Mouse (Mus musculus) MEL (cell line): Measurements from ENCODE around the gene Ms4a18. TPM values are rescaled to one million over a fixed set of nuclear protein-coding genes. Genes with fewer than 3 reads are reported as not detected.

Experiments used
- DNase-seq: peaks from one replicate; pipeline ENCODE4 v3.0.0; 2011; ENCODE audit warnings: low read depth, low spot score
- H3K27ac ChIP-seq: 2 replicates; pipeline ENCODE4 v1.5.1; 2012; ENCODE audit warnings: low read depth, mild to moderate bottlenecking, control low read depth, low read length, moderate library complexity; ENCODE audit not compliant: control insufficient read depth
- H3K27me3 ChIP-seq, 2 experiments: fragments of 150-350 bp in 1 of 2; sonication (generic) in 1 of 2; 2 replicates each; pipeline ENCODE4 v1.6.1; 2012; ENCODE audit warnings: low read length in 2 of 2, mild to moderate bottlenecking in 2 of 2, improper control_type of control experiment in 1 of 2, moderate library complexity in 1 of 2; ENCODE audit not compliant: insufficient read depth in 2 of 2, control insufficient read depth in 1 of 2
- H3K36me3 ChIP-seq, 2 experiments: 2 replicates each; pipeline ENCODE4 v1.6.1; 2012 to 2014; ENCODE audit warnings: low read length in 2 of 2, improper control_type of control experiment in 1 of 2, inconsistent platforms in 1 of 2, mild to moderate bottlenecking in 1 of 2; ENCODE audit not compliant: insufficient read depth in 2 of 2, control insufficient read depth in 1 of 2
- H3K4me1 ChIP-seq, 2 experiments: fragments of 150-350 bp in 1 of 2; sonication (generic) in 1 of 2; 2 replicates each; pipeline ENCODE4 v1.6.1; 2012; ENCODE audit warnings: low read length in 2 of 2, improper control_type of control experiment in 1 of 2, mild to moderate bottlenecking in 1 of 2; ENCODE audit not compliant: insufficient read depth in 2 of 2, control insufficient read depth in 1 of 2
- H3K4me3 ChIP-seq, 2 experiments: fragments of 150-350 bp in 1 of 2; sonication (generic) in 1 of 2; 2 replicates each; pipeline ENCODE4 v1.5.1; 2012; ENCODE audit warnings: low read depth in 2 of 2, low read length in 2 of 2, mild to moderate bottlenecking in 2 of 2, moderate library complexity in 2 of 2, control low read depth in 1 of 2, improper control_type of control experiment in 1 of 2; ENCODE audit not compliant: control insufficient read depth in 1 of 2, insufficient read depth in 1 of 2
- H3K79me2 ChIP-seq: 2 replicates; pipeline ENCODE4 v1.6.1; 2012; ENCODE audit warnings: mild to moderate bottlenecking, low read length, moderate library complexity; ENCODE audit not compliant: control insufficient read depth, poor library complexity, insufficient read depth
- H3K9ac ChIP-seq: 2 replicates; pipeline ENCODE4 v1.6.1; 2012; ENCODE audit warnings: low read depth, mild to moderate bottlenecking, control low read depth, low read length, moderate library complexity; ENCODE audit not compliant: control insufficient read depth, poor library complexity, severe bottlenecking
- H3K9me3 ChIP-seq: fragments of 150-350 bp; sonication (generic); replicated peaks from 2 replicates; pipeline ENCODE4 v1.6.1; 2012; ENCODE audit warnings: mild to moderate bottlenecking, low read length, improper control_type of control experiment, moderate library complexity; ENCODE audit not compliant: insufficient read depth
- BHLHE40 ChIP-seq: IDR thresholded peaks from 2 replicates; pipeline ENCODE4 v1.6.1; 2012; ENCODE audit warnings: low read depth, mild to moderate bottlenecking, inconsistent platforms, low read length, improper control_type of control experiment, borderline replicate concordance
- CHD2 ChIP-seq: IDR thresholded peaks from 2 replicates; pipeline ENCODE4 v1.6.1; 2011; ENCODE audit warnings: low read length, improper control_type of control experiment
- CTCF ChIP-seq, 3 experiments: IDR thresholded peaks in 2 of 3; conservative IDR thresholded peaks in 1 of 3; 2 replicates each; pipeline ENCODE4 v1.5.1; 2011 to 2012; ENCODE audit warnings: low read length in 3 of 3, low read depth in 2 of 3, mild to moderate bottlenecking in 2 of 3, improper control_type of control experiment in 1 of 3, inconsistent platforms in 1 of 3, mixed read lengths in 1 of 3, moderate library complexity in 1 of 3; ENCODE audit not compliant: control insufficient read depth in 1 of 3, insufficient read depth in 1 of 3, poor library complexity in 1 of 3, severe bottlenecking in 1 of 3
- ELF1 ChIP-seq: IDR thresholded peaks from 2 replicates; pipeline ENCODE4 v1.6.1; 2014; ENCODE audit warnings: low read depth, mild to moderate bottlenecking, inconsistent platforms, low read length, improper control_type of control experiment, moderate library complexity
- NELFE ChIP-seq: IDR thresholded peaks from 2 replicates; pipeline ENCODE4 v1.6.1; 2011; ENCODE audit warnings: low read depth, low read length, improper control_type of control experiment
- RCOR1 ChIP-seq: IDR thresholded peaks from 2 replicates; pipeline ENCODE4 v1.6.1; 2012; ENCODE audit warnings: low read depth, mild to moderate bottlenecking, inconsistent platforms, low read length, improper control_type of control experiment
- SIN3A ChIP-seq: IDR thresholded peaks from 2 replicates; pipeline ENCODE4 v1.6.1; 2012; ENCODE audit warnings: low read length, improper control_type of control experiment, inconsistent platforms
- SMC3 ChIP-seq: IDR thresholded peaks from 2 replicates; pipeline ENCODE4 v1.6.1; 2011; ENCODE audit warnings: low read depth, low read length, improper control_type of control experiment
- USF1 ChIP-seq: IDR thresholded peaks from 2 replicates; pipeline ENCODE4 v1.6.1; 2014; ENCODE audit warnings: low read depth, mild to moderate bottlenecking, inconsistent platforms, low read length, improper control_type of control experiment, moderate library complexity
- USF2 ChIP-seq, 2 experiments: IDR thresholded peaks; 2 replicates each; pipeline ENCODE4 v1.6.1; 2011 to 2012; ENCODE audit warnings: improper control_type of control experiment in 2 of 2, low read length in 2 of 2, borderline replicate concordance in 1 of 2, inconsistent platforms in 1 of 2, low read depth in 1 of 2, mild to moderate bottlenecking in 1 of 2; ENCODE audit not compliant: insufficient read depth in 1 of 2
- ZMIZ1 ChIP-seq: IDR thresholded peaks from 2 replicates; pipeline ENCODE4 v1.6.1; 2012; ENCODE audit warnings: low read depth, mild to moderate bottlenecking, inconsistent platforms, low read length, improper control_type of control experiment, moderate library complexity
- polyA plus RNA-seq, 2 experiments: library from polyadenylated mRNA; stranded (reverse) in 1 of 2; unstranded in 1 of 2; fragments of >175 nt in 1 of 2; fragments of >200 nt in 1 of 2; gene quantifications; 2 replicates each; pipeline versions ENCODE4 v1.2.1 to v1.2.4; 2012; ENCODE audit warnings: low replicate concordance in 2 of 2, low read depth in 1 of 2; ENCODE audit not compliant: insufficient read length in 2 of 2, insufficient read depth in 1 of 2, missing spikeins in 1 of 2
- total RNA-seq: library from RNA; depleted of rRNA; stranded (reverse); fragments of 300-350 nt; gene quantifications from 2 replicates; pipeline ENCODE4 v1.2.3, GENCODE M21; 2012

Ms4a18 gene
- total and polyA plus RNA-seq, 3 experiments = not detected

DNA sequence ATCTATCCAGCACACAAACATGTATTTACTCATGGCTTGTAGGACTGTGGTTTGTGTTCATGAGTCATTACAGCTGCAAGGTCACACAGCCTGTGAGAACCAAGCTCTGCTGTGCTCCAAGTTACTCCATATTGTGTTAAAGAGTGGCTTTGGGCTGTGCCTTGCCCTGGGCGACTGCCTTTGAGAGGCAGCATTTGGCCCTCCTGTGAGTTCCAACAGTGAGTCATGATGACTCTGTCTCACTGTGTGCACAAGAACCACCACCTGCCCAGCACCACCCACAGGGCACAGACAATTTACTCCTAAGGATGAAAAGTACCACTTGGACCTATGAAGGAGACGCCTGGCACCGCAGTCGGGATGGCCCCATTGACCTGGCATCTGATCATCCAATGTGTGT, 31.9 kb downstream of the Ms4a18 start:
- Histone ChIP-seq H3K4me3 (no peak overlapping the region), H3K36me3 (no peaks in the 10 kb centered on the region), H3K4me1 (no peaks in the 10 kb centered on the region), H3K27me3 (peaks cover 5 to 8% of the 10 kb centered on the region in 2 experiments), H3K9me3 (no peaks in the 10 kb centered on the region), H3K27ac (no peak overlapping the region), H3K79me2 (no peaks in the 10 kb centered on the region), H3K9ac (no peak overlapping the region)
- no peak for DNase-seq
- TF ChIP-seq CHD2 (no peak), SIN3A (no peak), USF2 (IDR thresholded peaks at IDR 0.05; ENCODE audit: borderline replicate concordance in 1 of 2, insufficient read depth in 1 of 2, low read depth in 1 of 2, low read length in 2 of 2) (no peak), BHLHE40 (no peak), RCOR1 (no peak)

GRCm38 (mm10) chr19:10984551-10984950, 33.3 kb downstream of the Ms4a18 start:
- no peak for TF ChIP-seq CHD2
- TF ChIP-seq NELFE = no peak
- no peak for TF ChIP-seq ELF1
- no peak for TF ChIP-seq USF1
- no peak overlapping the region for H3K4me3 ChIP-seq
- DNase-seq = no peak
- no peaks in the 10 kb centered on the region for H3K79me2 ChIP-seq
- no peaks in the 10 kb centered on the region for H3K36me3 ChIP-seq
- H3K9ac ChIP-seq = no peak overlapping the region
- no peaks in the 10 kb centered on the region for H3K9me3 ChIP-seq
- H3K27ac ChIP-seq = no peak overlapping the region
- peaks cover 1 to 8% of the 10 kb centered on the region in 2 experiments for H3K27me3 ChIP-seq
- H3K4me1 ChIP-seq = peaks cover 0 to 5% of the 10 kb centered on the region in 2 experiments; a peak in 2 of 4 replicates

GRCm38 (mm10) chr19:10983146-10983545, 34.7 kb downstream of the Ms4a18 start:
- peak; percentile 30 for DNase-seq
- Histone ChIP-seq H3K79me2 (no peaks in the 10 kb centered on the region), H3K4me3 (no peak overlapping the region), H3K27me3 (no peaks in the 10 kb centered on the region; a peak in 1 of 4 replicates), H3K4me1 (peaks cover 0 to 5% of the 10 kb centered on the region in 2 experiments; a peak in 2 of 4 replicates), H3K9ac (no peak overlapping the region), H3K36me3 (no peaks in the 10 kb centered on the region), H3K9me3 (no peaks in the 10 kb centered on the region), H3K27ac (no peak overlapping the region)
- TF ChIP-seq ZMIZ1 (no peak), SMC3 (peak; percentile 35; the same call in 1 of the 2 replicates), CTCF (IDR thresholded peaks at IDR 0.05 in 2 of 3, conservative IDR thresholded peaks at IDR 0.05 in 1 of 3; ENCODE audit: control insufficient read depth in 1 of 3, insufficient read depth in 1 of 3, low read depth in 2 of 3, low read length in 3 of 3, poor library complexity in 1 of 3, severe bottlenecking in 1 of 3) (peak; percentile 16 to 68 (median 48); a peak in 4 of 6 replicates)
